Mouse (Mus musculus) kidney, adult 2 months (tissue): ENCODE data around the gene Rgs11. TPM values are rescaled to one million over a fixed set of nuclear protein-coding genes. Genes with fewer than 3 reads are reported as not detected.
A peak's percentile ranks its signal among the peaks of the same experiment; 100 is the strongest.
"Not testable (repeated sequence)": the region's sequence is repeated elsewhere in the genome, so short reads cannot be mapped to it uniquely, and the experiment has no call there.

Experiments used
- DNase-seq: peaks from one replicate; pipeline ENCODE4 v3.0.0; 2021
- H3K27ac ChIP-seq: fragments of 200-500 bp; 2 replicates; pipeline ENCODE4 v1.5.1; 2012; ENCODE audit warnings: low read depth, low read length, control low read depth, inconsistent platforms; ENCODE audit not compliant: insufficient read depth
- H3K27me3 ChIP-seq: fragments of 200-500 bp; replicated peaks from 2 replicates; pipeline ENCODE4 v1.6.1; 2012; ENCODE audit warnings: mild to moderate bottlenecking, moderate library complexity, low read length, inconsistent platforms; ENCODE audit not compliant: control insufficient read depth, insufficient read depth
- H3K36me3 ChIP-seq: fragments of 200-500 bp; 2 replicates; pipeline ENCODE4 v1.6.1; 2012; ENCODE audit warnings: mild to moderate bottlenecking, moderate library complexity, low read length, inconsistent platforms; ENCODE audit not compliant: control insufficient read depth, insufficient read depth
- H3K4me1 ChIP-seq: fragments of 200-500 bp; 2 replicates; pipeline ENCODE4 v1.6.1; 2011; ENCODE audit warnings: low read length; ENCODE audit not compliant: control insufficient read depth, insufficient read depth
- H3K4me3 ChIP-seq: fragments of 200-500 bp; 2 replicates; pipeline ENCODE4 v1.5.1; 2011; ENCODE audit warnings: mild to moderate bottlenecking, low read depth, low read length, control low read depth; ENCODE audit not compliant: insufficient read depth
- CTCF ChIP-seq: fragments of 200-500 bp; conservative IDR thresholded peaks from 2 replicates; pipeline ENCODE4 v1.5.1; 2011; ENCODE audit warnings: low read depth, mild to moderate bottlenecking, control low read depth, low read length, moderate library complexity, mixed read lengths; ENCODE audit not compliant: insufficient read depth, insufficient read length
- POLR2A ChIP-seq: fragments of 200-500 bp; IDR thresholded peaks from one replicate; pipeline ENCODE4 v1.6.1; 2011; ENCODE audit warnings: low read depth, low read length, control low read depth
- WGBS: fragments of 180-500 bp; shearing (Covaris S2); methylation state at CpG from one replicate; pipeline ENCODE4 v1.1.7; 2018; 5-methylcytosine and 5-hydroxymethylcytosine counted together
- polyA plus RNA-seq: library from polyadenylated mRNA; depleted of rRNA; stranded (reverse); fragments of >200 nt; gene quantifications from 2 replicates; pipeline ENCODE4 v1.2.3, GENCODE M21; 2012; rRNA removed

Rgs11 gene
- 25.0 and 32.0 TPM in 2 replicates for polyA plus RNA-seq

- Histone ChIP-seq H3K27ac (no peak within 1 kb of the TSS), H3K4me3 (peak within 1 kb of the TSS; percentile 60), H3K4me1 (0 out of 2 replicates have a peak, but pooled peaks cover 7% of the 10 kb centered on the region), H3K36me3 (no peaks in the 10 kb centered on the region), H3K27me3 (no peaks in the 10 kb centered on the region)
- 5% methylated on average over 21 of the region's 22 CpGs for WGBS
- no peak for TF ChIP-seq POLR2A
- TF ChIP-seq CTCF: no peak
- DNase-seq: peak; percentile 25
These were observed at the start of gene Rgs11 for GRCm38 (mm10) chr17:26202737-26203136. Gene Rgs11 (plus strand): TSS chr17:26202951.

GRCm38 (mm10) chr17:26162736-26163135, 40.0 kb upstream of the Rgs11 start:
- H3K27ac ChIP-seq: no peak overlapping the region
- 0 out of 2 replicates have a peak, but pooled peaks cover 6% of the 10 kb centered on the region for H3K4me1 ChIP-seq
- DNase-seq: no peak
- H3K36me3 ChIP-seq: no peaks in the 10 kb centered on the region
- no peaks in the 10 kb centered on the region for H3K27me3 ChIP-seq
- WGBS: 85% methylated on average over 1 of the region's 1 CpGs
- no peak overlapping the region for H3K4me3 ChIP-seq
- TF ChIP-seq CTCF (no peak), POLR2A (no peak)

DNA sequence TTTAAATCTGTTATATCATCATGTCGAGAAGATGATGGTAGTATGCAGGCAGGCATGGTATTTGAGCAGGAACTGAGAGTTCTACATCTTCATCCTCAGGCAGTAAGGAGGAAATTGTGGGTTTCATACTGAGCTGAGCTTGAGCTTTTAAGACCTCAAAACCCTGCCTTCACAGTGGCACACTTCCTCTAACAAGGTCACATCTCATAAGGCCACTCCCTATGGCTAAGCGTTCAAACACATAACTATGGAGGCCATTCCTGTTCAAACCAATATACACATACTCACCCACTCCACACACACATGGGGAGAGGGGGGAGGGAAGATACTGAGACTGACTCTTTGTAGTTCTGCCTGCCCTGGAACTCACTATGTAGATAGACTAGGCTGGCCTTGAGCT, 34.7 kb upstream of the Rgs11 start:
- TF ChIP-seq POLR2A (no peak), CTCF (no peak)
- no peaks in the 10 kb centered on the region for H3K36me3 ChIP-seq
- WGBS: 87% methylated on average over 2 of the region's 2 CpGs
- DNase-seq: peak; percentile 13
- peaks cover 3% of the 10 kb centered on the region; the same call in 1 of the 2 replicates for H3K4me1 ChIP-seq
- no peak overlapping the region for H3K4me3 ChIP-seq
- no peaks in the 10 kb centered on the region for H3K27me3 ChIP-seq
- no peak overlapping the region for H3K27ac ChIP-seq

DNA sequence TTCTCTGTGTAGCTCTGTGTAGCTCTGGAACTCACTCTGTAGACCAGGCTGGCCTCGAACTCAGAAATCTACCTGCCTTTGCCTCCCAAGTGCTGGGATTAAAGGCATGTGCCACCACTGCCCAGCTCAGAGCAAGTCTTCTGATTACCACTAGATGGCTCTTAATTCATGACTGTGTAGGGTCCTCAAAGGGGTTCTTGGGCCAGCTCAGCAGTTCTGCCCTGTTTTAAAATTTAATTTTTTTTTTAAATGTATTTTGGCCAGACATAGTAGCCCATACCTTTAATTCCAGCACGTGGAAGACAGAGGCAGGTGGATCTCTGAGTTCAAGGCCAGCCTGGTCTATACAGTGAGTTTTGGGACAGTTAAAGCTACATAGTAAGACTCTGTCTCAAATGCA, 27.5 kb upstream of the Rgs11 start:
- H3K36me3 ChIP-seq, DNase-seq, H3K4me1 ChIP-seq, H3K27me3 ChIP-seq, H3K4me3 ChIP-seq, H3K27ac ChIP-seq: not testable (repeated sequence)
- 83% methylated on average over 2 of the region's 2 CpGs for WGBS

DNA sequence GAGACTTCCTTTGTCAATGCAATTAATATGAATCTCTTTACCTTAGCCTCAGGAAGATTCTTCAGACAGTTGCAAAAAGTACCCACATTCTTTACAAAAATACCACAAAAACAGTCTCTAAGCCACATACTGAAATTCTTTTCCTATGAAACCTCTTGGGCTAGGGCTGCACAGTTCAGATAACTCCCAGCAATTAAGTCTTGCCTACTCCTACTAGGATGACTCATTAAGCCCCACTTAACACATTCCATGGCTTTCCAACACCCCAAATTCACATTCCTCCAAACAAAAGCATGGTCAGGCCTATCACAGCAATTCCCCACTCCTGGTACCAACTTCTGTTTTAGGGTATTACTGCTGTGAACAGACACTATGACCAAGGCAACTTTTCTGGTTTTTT, 24.1 kb upstream of the Rgs11 start:
- Histone ChIP-seq H3K4me3 (no peak overlapping the region), H3K27ac (no peak overlapping the region), H3K4me1 (no peaks in the 10 kb centered on the region), H3K27me3 (no peaks in the 10 kb centered on the region), H3K36me3 (no peaks in the 10 kb centered on the region; the same call in 1 of the 2 replicates)
- TF ChIP-seq POLR2A (no peak), CTCF (no peak)
- DNase-seq: no peak

DNA sequence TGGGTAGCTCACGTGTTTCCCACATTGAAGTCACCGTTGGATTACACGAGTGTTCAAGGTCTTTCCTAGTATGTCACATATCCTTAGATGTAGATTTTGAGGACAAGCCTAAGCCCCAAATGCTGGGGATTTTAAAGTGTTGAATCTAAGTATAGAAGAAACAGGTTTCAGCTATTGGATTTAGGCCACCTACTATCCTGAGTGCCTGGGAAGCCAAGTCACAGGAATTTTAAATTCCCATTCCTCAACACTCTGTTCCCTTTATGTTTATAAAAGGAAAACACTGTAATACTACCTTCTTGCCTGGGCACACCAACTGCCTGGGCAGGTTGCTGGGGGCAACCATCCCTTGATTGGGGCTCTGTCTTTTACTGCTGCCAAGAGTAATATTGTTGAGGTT, 21.6 kb upstream of the Rgs11 start:
- DNase-seq: no peak
- WGBS: 92% methylated on average over 3 of the region's 3 CpGs
- H3K27me3 ChIP-seq: no peaks in the 10 kb centered on the region
- TF ChIP-seq POLR2A: no peak
- H3K27ac ChIP-seq: no peak overlapping the region
- no peaks in the 10 kb centered on the region for H3K4me1 ChIP-seq
- peaks cover 2% of the 10 kb centered on the region for H3K36me3 ChIP-seq
- no peak overlapping the region for H3K4me3 ChIP-seq

DNA sequence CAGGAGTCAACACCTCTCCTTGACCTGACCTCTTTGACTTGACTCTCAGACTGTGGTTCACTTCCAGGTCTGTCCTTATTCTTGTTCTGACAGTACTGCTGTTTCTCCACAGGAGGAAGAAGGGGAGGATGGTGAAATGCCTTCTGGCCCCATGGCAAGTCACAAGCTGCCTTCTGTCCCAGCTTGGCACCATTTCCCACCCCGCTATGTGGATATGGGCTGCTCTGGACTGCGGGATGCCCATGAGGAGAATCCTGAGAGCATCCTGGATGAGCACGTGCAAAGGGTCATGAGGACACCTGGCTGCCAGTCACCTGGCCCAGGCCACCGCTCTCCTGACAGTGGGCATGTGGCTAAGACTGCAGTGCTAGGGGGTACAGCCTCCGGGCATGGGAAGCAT, 15.2 kb upstream of the Rgs11 start:
- H3K36me3 ChIP-seq: peaks cover 2% of the 10 kb centered on the region
- 89% methylated on average over 5 of the region's 5 CpGs for WGBS

More for the DNA sequence above, 15.2 kb upstream of the Rgs11 start:
- Histone ChIP-seq H3K4me3 (no peak overlapping the region), H3K27me3 (no peaks in the 10 kb centered on the region), H3K4me1 (peaks cover 3% of the 10 kb centered on the region; the same call in 1 of the 2 replicates), H3K27ac (no peak overlapping the region)
- TF ChIP-seq CTCF (no peak), POLR2A (no peak)
- DNase-seq: no peak
